Comparison of ENCODE assay signal across 9 mouse cellular contexts in the genomic region with DNA sequence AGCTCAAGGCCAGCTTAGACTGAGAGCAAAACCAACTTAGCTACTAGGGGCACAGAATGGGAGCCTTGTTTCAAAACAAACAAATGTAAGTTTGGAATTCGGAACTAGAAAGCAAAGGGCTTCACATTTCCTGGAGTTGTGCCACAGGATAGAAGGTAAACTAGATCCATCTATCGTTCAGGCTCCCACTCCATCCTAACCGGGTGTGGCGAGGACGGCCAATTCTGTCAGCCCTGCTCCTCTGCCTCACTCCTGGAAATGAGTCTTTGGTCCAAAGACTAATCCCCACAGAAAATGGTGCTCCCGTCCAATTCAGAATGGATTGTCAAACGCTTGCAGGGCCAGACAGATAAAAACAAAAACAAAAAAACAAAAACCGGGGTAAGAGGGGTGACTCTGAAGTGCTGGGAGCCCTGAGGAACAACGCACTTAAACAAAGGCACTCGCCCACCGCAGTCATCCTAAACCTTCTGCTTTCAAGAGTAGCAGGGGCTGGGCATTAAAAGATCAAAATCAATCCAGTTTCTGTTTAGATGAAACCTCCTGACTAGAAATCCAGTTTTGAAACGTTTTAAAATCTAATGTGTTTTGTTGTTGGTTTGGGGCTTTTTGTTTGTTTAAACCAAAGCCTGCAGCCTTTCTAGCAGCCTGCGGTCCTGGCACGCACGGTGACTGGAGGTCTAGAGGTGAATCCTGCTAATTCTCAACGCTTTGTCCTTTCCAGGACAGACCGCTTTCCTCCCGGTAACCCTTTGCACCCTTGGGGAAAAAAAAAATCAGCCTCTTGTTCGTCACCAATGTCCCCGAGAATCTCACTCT. TPM values are rescaled to one million over a fixed set of nuclear protein-coding genes. Genes with fewer than 3 reads are reported as not detected.
DNase-seq lines count a peak whose midpoint lies in the region; ATAC-seq and TF ChIP-seq lines count a peak whose summit lies in the region.
"Had no signal": no experiment of that assay in that cellular context is flagged by ENCODE, and none has a peak within 500 bp of the region (broad histone marks: within the 10 kb centered on the region; RNA-seq: fewer than 3 reads in every experiment).

No protein-coding gene starts in this region.

- H3K9ac ChIP-seq in kidney, embryonic 16.5 days (replicated peaks; ENCODE audit: low read length): no peak overlapping the region
- no peak overlapping the region for H3K9ac ChIP-seq in embryonic facial prominence, embryonic 11.5 days (replicated peaks; ENCODE audit: low read length)
- H3K9ac ChIP-seq in forebrain, postnatal 0 days: peak overlapping the region; percentile 96
- H3K9ac ChIP-seq in midbrain, embryonic 15.5 days: peak overlapping the region; percentile 83

- no peaks in the 10 kb centered on the region for H3K36me3 ChIP-seq in kidney, embryonic 16.5 days (ENCODE audit: insufficient read depth, low read length)
- no peaks in the 10 kb centered on the region; the same call in 1 of the 2 replicates for H3K36me3 ChIP-seq in embryonic facial prominence, embryonic 11.5 days (replicated peaks; ENCODE audit: control insufficient read depth, insufficient read depth, low read depth, low read length)
- H3K36me3 ChIP-seq in forebrain, postnatal 0 days (ENCODE audit: insufficient read depth): no peaks in the 10 kb centered on the region
- H3K36me3 ChIP-seq in midbrain, embryonic 15.5 days (replicated peaks): no peaks in the 10 kb centered on the region

- H3K4me2 ChIP-seq in kidney, embryonic 16.5 days (replicated peaks; ENCODE audit: low read depth, low read length): no peak overlapping the region
- H3K4me2 ChIP-seq in embryonic facial prominence, embryonic 11.5 days (ENCODE audit: low read depth, low read length): no peak overlapping the region
- peak overlapping the region; percentile 66 for H3K4me2 ChIP-seq in forebrain, postnatal 0 days (ENCODE audit: low read depth)
- H3K4me2 ChIP-seq in midbrain, embryonic 15.5 days: peak overlapping the region; percentile 73

- TF ChIP-seq CTCF in forebrain, postnatal 0 days (IDR thresholded peaks at IDR 0.05; ENCODE audit: low read depth): no peak

- peaks cover 15% of the 10 kb centered on the region for H3K4me1 ChIP-seq in kidney, embryonic 16.5 days (ENCODE audit: insufficient read depth, low read length)
- peaks cover 4% of the 10 kb centered on the region; the same call in 1 of the 2 replicates for H3K4me1 ChIP-seq in embryonic facial prominence, embryonic 11.5 days (ENCODE audit: control insufficient read depth, insufficient read depth, low read length)
- H3K4me1 ChIP-seq in forebrain, postnatal 0 days (ENCODE audit: insufficient read depth): peaks cover 4% of the 10 kb centered on the region; the same call in 1 of the 2 replicates
- peaks cover 6% of the 10 kb centered on the region; the same call in 1 of the 2 replicates for H3K4me1 ChIP-seq in midbrain, embryonic 15.5 days

- no peak for DNase-seq in kidney, postnatal 36 days
- DNase-seq in embryonic facial prominence, embryonic 11.5 days (ENCODE audit: low spot score): no peak
- DNase-seq in forebrain, postnatal 0 days: no peak
- no peak for DNase-seq in testis, postnatal 10 days (ENCODE audit: low spot score)
- DNase-seq in adipocyte (ENCODE audit: low spot score): no peak
- DNase-seq: kidney, adult 2 months had no signal

- H3K27ac ChIP-seq in kidney, embryonic 16.5 days (ENCODE audit: low read length): no peak overlapping the region
- H3K27ac ChIP-seq in embryonic facial prominence, embryonic 11.5 days (replicated peaks; ENCODE audit: low read depth, low read length): no peak overlapping the region
- peak overlapping the region; percentile 99 for H3K27ac ChIP-seq in forebrain, postnatal 0 days (ENCODE audit: low read depth, low read length)
- peak overlapping the region; percentile 96 for H3K27ac ChIP-seq in midbrain, embryonic 15.5 days

- peaks cover 61% of the 10 kb centered on the region for H3K27me3 ChIP-seq in kidney, embryonic 16.5 days (ENCODE audit: insufficient read depth, low read length)
- peaks cover 41% of the 10 kb centered on the region for H3K27me3 ChIP-seq in embryonic facial prominence, embryonic 11.5 days (ENCODE audit: control insufficient read depth, insufficient read depth, low read length)
- H3K27me3 ChIP-seq in forebrain, postnatal 0 days (ENCODE audit: insufficient read depth, low read length): no peaks in the 10 kb centered on the region
- H3K27me3 ChIP-seq in midbrain, embryonic 15.5 days (replicated peaks): no peaks in the 10 kb centered on the region

- ATAC-seq in kidney, embryonic 16.5 days (ENCODE audit: low FRiP score, low TSS enrichment): no peak
- no peak for ATAC-seq in embryonic facial prominence, embryonic 11.5 days (replicated peaks; ENCODE audit: insufficient number of reproducible peaks, low FRiP score, low TSS enrichment, low read depth)
- no peak for ATAC-seq in forebrain, postnatal 0 days
- no peak for ATAC-seq in midbrain, embryonic 15.5 days (replicated peaks)
- ATAC-seq in frontal cortex, adult (ENCODE audit: low TSS enrichment): no peak

- peak overlapping the region; percentile 51; the same call in 1 of the 2 replicates for H3K4me3 ChIP-seq in kidney, embryonic 16.5 days (ENCODE audit: low read length)
- peak overlapping the region; percentile 43; the same call in 1 of the 2 replicates for H3K4me3 ChIP-seq in embryonic facial prominence, embryonic 11.5 days (ENCODE audit: low read depth, low read length)
- peak overlapping the region; percentile 88 for H3K4me3 ChIP-seq in forebrain, postnatal 0 days (ENCODE audit: low read depth, low read length)
- peak overlapping the region; percentile 89 for H3K4me3 ChIP-seq in midbrain, embryonic 15.5 days

- WGBS in kidney, embryonic 16.5 days: 12% methylated on average over 20 of the region's 20 CpGs
- 10% methylated on average over 20 of the region's 20 CpGs for WGBS in embryonic facial prominence, embryonic 11.5 days
- WGBS in forebrain, postnatal 0 days: 9% methylated on average over 20 of the region's 20 CpGs
- WGBS in midbrain, embryonic 15.5 days: 8% methylated on average over 20 of the region's 20 CpGs

- H3K9me3 ChIP-seq in kidney, embryonic 16.5 days (ENCODE audit: low read length): no peaks in the 10 kb centered on the region
- H3K9me3 ChIP-seq in embryonic facial prominence, embryonic 11.5 days (replicated peaks; ENCODE audit: control insufficient read depth, low read length): no peaks in the 10 kb centered on the region
- no peaks in the 10 kb centered on the region for H3K9me3 ChIP-seq in forebrain, postnatal 0 days (ENCODE audit: low read length)
- no peaks in the 10 kb centered on the region for H3K9me3 ChIP-seq in midbrain, embryonic 15.5 days

RNA-seq across cellular contexts. Expression of a gene that starts 0.9 kb away (rescaled TPM):
- polyA plus RNA-seq in kidney, embryonic 16.5 days (2015; fragmentation: Nextera tagmentation; extraction: Ambion mirVana): 0.71 and 2.1 TPM in 2 replicates
- polyA plus RNA-seq in embryonic facial prominence, embryonic 11.5 days (2014; fragmentation: Nextera tagmentation; extraction: Ambion mirVana): 37.0 and 49.6 TPM in 2 replicates
- 115 and 156 TPM in 2 replicates for total RNA-seq in forebrain, postnatal 0 days (2014; rRNA removed)
- polyA plus RNA-seq in forebrain, postnatal 0 days (2015; fragmentation: Nextera tagmentation; extraction: Ambion mirVana): 189 and 260 TPM in 2 replicates
- polyA plus RNA-seq in midbrain, embryonic 15.5 days (2015; fragmentation: Nextera tagmentation; extraction: Ambion mirVana): 589 and 592 TPM in 2 replicates

RNA-seq across cellular contexts. Expression of a gene that starts 1.4 kb away (rescaled TPM):
- polyA plus RNA-seq in kidney, embryonic 16.5 days (2015; fragmentation: Nextera tagmentation; extraction: Ambion mirVana): 77.5 and 89.4 TPM in 2 replicates
- polyA plus RNA-seq in embryonic facial prominence, embryonic 11.5 days (2014; fragmentation: Nextera tagmentation; extraction: Ambion mirVana): 72.5 and 90.4 TPM in 2 replicates
- 51.8 and 69.5 TPM in 2 replicates for total RNA-seq in forebrain, postnatal 0 days (2014; rRNA removed)
- 74.1 and 80.4 TPM in 2 replicates for polyA plus RNA-seq in forebrain, postnatal 0 days (2015; fragmentation: Nextera tagmentation; extraction: Ambion mirVana)
- polyA plus RNA-seq in midbrain, embryonic 15.5 days (2015; fragmentation: Nextera tagmentation; extraction: Ambion mirVana): 87.7 and 90.5 TPM in 2 replicates

RNA-seq across cellular contexts. Expression of a gene that starts 37.2 kb away (rescaled TPM):
- 20.2 and 25.6 TPM in 2 replicates for polyA plus RNA-seq in kidney, embryonic 16.5 days (2015; fragmentation: Nextera tagmentation; extraction: Ambion mirVana)
- polyA plus RNA-seq in embryonic facial prominence, embryonic 11.5 days (2014; fragmentation: Nextera tagmentation; extraction: Ambion mirVana): 35.8 and 38.1 TPM in 2 replicates
- 29.9 and 33.3 TPM in 2 replicates for total RNA-seq in forebrain, postnatal 0 days (2014; rRNA removed)
- 13.7 and 20.9 TPM in 2 replicates for polyA plus RNA-seq in forebrain, postnatal 0 days (2015; fragmentation: Nextera tagmentation; extraction: Ambion mirVana)
- 30.9 and 33.5 TPM in 2 replicates for polyA plus RNA-seq in midbrain, embryonic 15.5 days (2015; fragmentation: Nextera tagmentation; extraction: Ambion mirVana)

RNA-seq across cellular contexts. Expression of a gene that starts 54.0 kb away (rescaled TPM):
- polyA plus RNA-seq in kidney, embryonic 16.5 days (2015; fragmentation: Nextera tagmentation; extraction: Ambion mirVana): 4.3 and 4.5 TPM in 2 replicates
- polyA plus RNA-seq in embryonic facial prominence, embryonic 11.5 days (2014; fragmentation: Nextera tagmentation; extraction: Ambion mirVana): 12.8 and 13.4 TPM in 2 replicates
- total RNA-seq in forebrain, postnatal 0 days (2014; rRNA removed): 12.9 and 16.0 TPM in 2 replicates
- polyA plus RNA-seq in forebrain, postnatal 0 days (2015; fragmentation: Nextera tagmentation; extraction: Ambion mirVana): 3.0 and 3.6 TPM in 2 replicates
- polyA plus RNA-seq in midbrain, embryonic 15.5 days (2015; fragmentation: Nextera tagmentation; extraction: Ambion mirVana): 6.4 and 6.6 TPM in 2 replicates

Comparison
In these comparisons a context has a peak if more than half of its experiments do, and no peak if none do; other contexts are left out.
1. H3K27ac ChIP-seq: peak in forebrain, postnatal 0 days (single experiment) and midbrain, embryonic 15.5 days (single experiment); none in kidney, embryonic 16.5 days (single experiment) and embryonic facial prominence, embryonic 11.5 days (single experiment).
2. H3K4me2 ChIP-seq: peak in forebrain, postnatal 0 days (single experiment) and midbrain, embryonic 15.5 days (single experiment); none in kidney, embryonic 16.5 days (single experiment) and embryonic facial prominence, embryonic 11.5 days (single experiment).
3. H3K9ac ChIP-seq: peak in forebrain, postnatal 0 days (single experiment) and midbrain, embryonic 15.5 days (single experiment); none in kidney, embryonic 16.5 days (single experiment) and embryonic facial prominence, embryonic 11.5 days (single experiment).
4. RNA of a gene that starts 0.9 kb away (polyA plus RNA-seq): 589 to 592 TPM in midbrain, embryonic 15.5 days, 189 to 260 TPM in forebrain, postnatal 0 days and 37.0 to 49.6 TPM in embryonic facial prominence, embryonic 11.5 days; 0.71 to 2.1 TPM in kidney, embryonic 16.5 days; every median in the first group is over 10 times any median in the second.
5. Peak in every context shown above with its lines, with median percentiles within 50 percentile points of each other: H3K4me3 ChIP-seq.